Mouse (Mus musculus) left cerebral cortex, adult 2 months (tissue): ENCODE measurements around the gene Mapkapk2. TPM values are rescaled to one million over a fixed set of nuclear protein-coding genes. Genes with fewer than 3 reads are reported as not detected.
A peak's percentile ranks its signal among the peaks of the same experiment; 100 is the strongest.

ENCODE experiments used
- DNase-seq, 2 experiments: peaks; one replicate each; pipeline ENCODE4 v3.0.0; 2021 to 2022; ENCODE audit warnings: low spot score in 2 of 2, mixed read lengths in 1 of 2; ENCODE audit errors: extremely low spot score in 1 of 2
- H3K27ac ChIP-seq: fragments of 200-600 bp; 2 replicates; pipeline ENCODE4 v1.8.1; 2022
- H3K4me3 ChIP-seq: fragments of 200-600 bp; 2 replicates; pipeline ENCODE4 v1.8.1; 2022
- CTCF ChIP-seq: fragments of 200-600 bp; IDR thresholded peaks from 2 replicates; pipeline ENCODE4 v1.8.1; 2022; ENCODE audit warnings: antibody characterized with exemption, mild to moderate bottlenecking, moderate library complexity
- intact Hi-C: fragments of 180-260 bp; cut with DNase I; formaldehyde crosslinking; loops from one replicate; pipeline ENCODE4 v1.15.1; 2025
- total RNA-seq, 2 experiments: library from RNA; stranded (reverse); gene quantifications; 2 replicates each; pipeline ENCODE4 v1.2.3; 2021

The Mapkapk2 gene
- total RNA-seq, 2 experiments from 2014 or later: 31.0 to 32.8 TPM

GRCm38 (mm10) chr1:131134942-131135522, 37.4 kb upstream of the Mapkapk2 start:
- DNase-seq: no peak
- TF ChIP-seq CTCF: no peak
- intact Hi-C loops: no loop called here
- Histone ChIP-seq H3K4me3 (peak overlapping the region; percentile 1; the same call in 1 of the 2 replicates), H3K27ac (no peak overlapping the region)

- no peak overlapping the region for H3K27ac ChIP-seq
- DNase-seq: no peak
- no peak overlapping the region for H3K4me3 ChIP-seq
- intact Hi-C loops: no loop called here
- TF ChIP-seq CTCF: no peak
Measured at GRCm38 (mm10) chr1:131134231-131134630, 36.6 kb upstream of the Mapkapk2 start.

GRCm38 (mm10) chr1:131125987-131126744, 28.5 kb upstream of the Mapkapk2 start:
- Histone ChIP-seq H3K4me3 (no peak overlapping the region), H3K27ac (peak overlapping the region; percentile 2; the same call in 1 of the 2 replicates)
- DNase-seq: peak in 1 of 2 experiments; percentile 70
- intact Hi-C loops: no loop called here
- TF ChIP-seq CTCF: no peak

- Histone ChIP-seq H3K4me3 (no peak overlapping the region), H3K27ac (no peak overlapping the region)
- TF ChIP-seq CTCF: no peak
- no peak for DNase-seq
- intact Hi-C loops: no loop called here
Measured at GRCm38 (mm10) chr1:131123522-131124265, 26.1 kb upstream of the Mapkapk2 start.

- DNase-seq: no peak
- peak; percentile 44 for TF ChIP-seq CTCF
- H3K4me3 ChIP-seq: no peak overlapping the region
- no peak overlapping the region for H3K27ac ChIP-seq
- intact Hi-C loops: no loop called here
Measured at GRCm38 (mm10) chr1:131121987-131122386, 24.4 kb upstream of the Mapkapk2 start.

GRCm38 (mm10) chr1:131119026-131119425, 21.4 kb upstream of the Mapkapk2 start:
- peak; percentile 42 for TF ChIP-seq CTCF
- Histone ChIP-seq H3K4me3 (no peak overlapping the region), H3K27ac (peak overlapping the region; percentile 53)
- intact Hi-C loops: loop anchor here (5.0 kb wide), 1 partner anchor 143 kb away; no protein-coding TSS in a partner anchor
- DNase-seq: no peak

GRCm38 (mm10) chr1:131118530-131118929, 20.9 kb upstream of the Mapkapk2 start:
- TF ChIP-seq CTCF: no peak
- intact Hi-C loops: loop anchor here (5.0 kb wide), 1 partner anchor 144 kb away; no protein-coding TSS in a partner anchor
- Histone ChIP-seq H3K27ac (peak overlapping the region; percentile 53), H3K4me3 (no peak overlapping the region)
- peak; percentile 33 to 43 for DNase-seq

GRCm38 (mm10) chr1:131116430-131117011, 18.9 kb upstream of the Mapkapk2 start:
- Histone ChIP-seq H3K4me3 (no peak overlapping the region), H3K27ac (peak overlapping the region; percentile 90)
- intact Hi-C loops: loop anchor here (1.0 to 5.0 kb wide), 4 partner anchors 22 to 146 kb away; partner anchors contain the start of genes Dyrk3 and Eif2d
- DNase-seq: peak; percentile 58 to 74
- TF ChIP-seq CTCF: no peak

- TF ChIP-seq CTCF: peak; percentile 71
- Histone ChIP-seq H3K27ac (no peak overlapping the region), H3K4me3 (no peak overlapping the region)
- peak; percentile 65 to 67 for DNase-seq
- intact Hi-C loops: loop anchor here (1.0 to 5.0 kb wide), 4 partner anchors 22 to 146 kb away; partner anchors contain the start of genes Dyrk3 and Eif2d
Measured at GRCm38 (mm10) chr1:131115932-131116331, 18.3 kb upstream of the Mapkapk2 start.

GRCm38 (mm10) chr1:131112576-131112975, 14.9 kb upstream of the Mapkapk2 start:
- DNase-seq: no peak
- H3K27ac ChIP-seq: no peak overlapping the region
- no peak overlapping the region for H3K4me3 ChIP-seq
- intact Hi-C loops: no loop called here
- no peak; the same call in 1 of the 2 replicates for TF ChIP-seq CTCF

- intact Hi-C loops: no loop called here
- no peak for DNase-seq
- TF ChIP-seq CTCF: no peak
- peak overlapping the region; percentile 2; the same call in 1 of the 2 replicates for H3K27ac ChIP-seq
- no peak overlapping the region for H3K4me3 ChIP-seq
Measured at GRCm38 (mm10) chr1:131110525-131111106, 13.0 kb upstream of the Mapkapk2 start.
